Mouse (Mus musculus) mouse trophoblast stem cell (cell line): Measurements from ENCODE around the gene Ttc9c.

Experiments used
- in situ Hi-C, 2 experiments: fragments of 300-500 bp; cut with MseI, MboI; formaldehyde crosslinking; loops; 2 replicates in 1 of 2; 3 replicates in 1 of 2; pipeline ENCODE4 v1.15.1; 2025

The Ttc9c gene

DNA sequence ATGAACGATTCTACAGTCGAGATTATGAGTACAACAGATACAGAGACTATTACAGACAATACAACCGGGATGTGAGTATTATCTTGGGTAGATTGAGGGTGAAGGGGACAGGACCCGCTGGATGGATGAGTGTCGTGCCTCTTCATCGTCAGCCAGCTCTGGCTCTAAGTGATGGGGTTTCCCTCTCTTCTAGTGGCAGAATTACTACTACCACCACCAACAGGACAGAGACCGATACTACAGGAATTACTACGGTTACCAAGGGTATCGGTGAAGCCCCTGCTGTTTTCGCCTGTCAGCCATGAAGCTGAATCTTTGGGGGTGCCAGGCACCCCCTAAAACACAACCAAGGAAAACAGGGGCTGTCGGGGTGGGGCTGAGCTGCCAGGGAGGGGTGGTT lies 12.1 kb upstream of the Ttc9c start:
- in situ Hi-C loops = no loop called here

DNA sequence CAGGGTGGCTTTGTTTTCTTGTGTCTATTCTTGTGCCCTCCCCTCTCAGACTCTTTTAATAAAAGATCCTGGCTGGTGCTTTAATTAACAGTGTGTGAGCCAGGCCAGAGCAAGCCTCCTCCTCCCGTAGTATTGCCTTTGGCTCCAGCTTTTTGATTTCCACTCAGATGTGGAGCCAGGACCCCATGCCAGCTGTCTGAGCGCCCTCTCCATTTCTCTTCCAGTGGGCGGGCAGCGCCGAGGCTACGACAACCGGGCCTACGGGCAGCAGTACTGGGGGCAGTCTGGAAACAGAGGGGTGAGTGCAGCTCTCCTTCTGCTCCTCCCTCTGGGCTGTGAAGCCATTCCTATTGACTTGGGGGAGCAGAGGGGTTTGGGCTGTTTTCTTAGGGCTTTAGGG lies 11.5 kb upstream of the Ttc9c start:
- in situ Hi-C loops = no loop called here

DNA sequence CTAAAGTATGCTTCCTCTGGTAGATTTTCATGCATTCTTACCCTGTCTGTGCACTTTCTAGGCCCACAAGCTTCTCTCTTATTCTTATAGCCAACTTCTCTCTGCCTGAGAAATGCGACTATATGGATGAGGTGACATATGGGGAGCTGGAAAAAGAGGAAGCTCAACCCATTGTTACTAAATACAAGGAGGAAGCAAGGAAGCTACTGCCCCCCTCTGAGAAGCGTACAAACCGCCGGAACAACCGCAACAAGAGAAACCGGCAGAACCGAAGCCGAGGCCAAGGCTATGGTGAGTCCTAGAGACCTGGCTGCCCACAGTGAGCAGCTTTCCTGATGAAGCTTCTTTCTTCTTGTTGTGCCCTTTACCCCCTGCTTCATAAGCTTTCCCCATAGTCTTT lies 10.5 kb upstream of the Ttc9c start, which contains the start of gene AC129217.1:
Gene AC129217.1, plus strand, starts transcription at position 114 of the 400 bp plus-strand sequence.
- in situ Hi-C loops = no loop called here

DNA sequence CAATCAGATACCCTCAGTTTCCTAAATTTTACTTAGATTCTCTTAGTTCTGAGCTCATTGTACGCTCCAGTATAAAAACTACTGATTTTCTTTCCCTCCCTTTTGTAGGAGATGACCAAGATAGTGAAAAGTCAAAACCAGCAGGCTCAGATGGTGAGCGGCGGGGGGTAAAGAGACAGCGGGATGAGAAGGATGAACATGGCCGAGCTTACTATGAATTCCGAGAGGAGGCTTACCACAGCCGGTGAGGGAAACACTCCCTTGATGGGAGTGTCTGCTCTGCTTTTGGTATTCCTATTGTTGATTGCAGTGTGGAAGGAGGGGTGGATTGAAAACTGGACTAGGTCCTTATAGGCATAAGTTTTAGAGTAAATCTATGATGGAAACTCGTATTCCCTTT lies 3.6 kb upstream of the Ttc9c start:
- in situ Hi-C loops = no loop called here

DNA sequence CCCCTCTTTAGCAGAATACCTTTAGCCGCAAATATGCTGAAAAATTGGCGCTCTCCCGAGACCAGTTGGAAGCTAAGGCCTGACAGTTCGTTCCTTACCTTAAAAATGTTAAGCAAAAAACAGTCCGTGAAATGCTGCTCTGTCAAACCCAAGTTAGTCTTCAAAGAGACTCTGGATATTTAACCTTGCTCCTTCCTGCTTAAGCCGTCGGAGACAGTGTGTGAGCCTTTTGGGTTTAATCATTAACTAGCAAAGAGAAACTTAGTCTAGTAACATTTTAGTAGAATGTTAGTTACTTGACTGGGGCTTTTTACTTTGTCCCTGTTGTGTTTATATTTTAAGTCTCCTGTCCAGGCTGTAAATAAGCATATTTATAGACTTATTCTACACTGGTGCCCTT lies 2.0 kb upstream of the Ttc9c start:
- in situ Hi-C loops = no loop called here

DNA sequence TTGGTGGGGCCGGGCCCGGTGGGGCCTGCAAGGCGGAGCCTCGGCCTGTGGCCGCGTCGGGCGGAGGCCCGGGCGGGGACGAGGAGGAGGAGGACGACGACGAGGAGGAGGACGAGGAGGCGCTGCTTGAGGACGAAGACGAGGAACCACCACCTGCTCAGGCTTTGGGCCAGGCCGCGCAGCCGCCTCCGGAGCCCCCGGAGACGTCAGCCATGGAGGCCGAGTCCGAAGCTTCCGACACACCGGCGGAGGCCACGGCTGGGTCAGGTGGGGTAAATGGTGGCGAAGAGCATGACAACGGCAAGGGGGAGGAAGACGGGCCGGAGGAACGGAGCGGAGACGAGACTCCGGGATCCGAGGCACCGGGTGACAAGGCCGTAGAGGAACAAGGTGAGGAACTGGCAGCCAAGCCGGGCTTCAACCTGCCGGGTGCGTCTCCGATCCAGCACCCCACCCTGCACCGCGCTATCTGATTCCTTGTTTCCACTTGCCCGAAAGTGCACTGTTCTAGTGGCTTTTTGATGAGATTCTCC lies 1.4 kb upstream of the Ttc9c start:
- in situ Hi-C loops = no loop called here

DNA sequence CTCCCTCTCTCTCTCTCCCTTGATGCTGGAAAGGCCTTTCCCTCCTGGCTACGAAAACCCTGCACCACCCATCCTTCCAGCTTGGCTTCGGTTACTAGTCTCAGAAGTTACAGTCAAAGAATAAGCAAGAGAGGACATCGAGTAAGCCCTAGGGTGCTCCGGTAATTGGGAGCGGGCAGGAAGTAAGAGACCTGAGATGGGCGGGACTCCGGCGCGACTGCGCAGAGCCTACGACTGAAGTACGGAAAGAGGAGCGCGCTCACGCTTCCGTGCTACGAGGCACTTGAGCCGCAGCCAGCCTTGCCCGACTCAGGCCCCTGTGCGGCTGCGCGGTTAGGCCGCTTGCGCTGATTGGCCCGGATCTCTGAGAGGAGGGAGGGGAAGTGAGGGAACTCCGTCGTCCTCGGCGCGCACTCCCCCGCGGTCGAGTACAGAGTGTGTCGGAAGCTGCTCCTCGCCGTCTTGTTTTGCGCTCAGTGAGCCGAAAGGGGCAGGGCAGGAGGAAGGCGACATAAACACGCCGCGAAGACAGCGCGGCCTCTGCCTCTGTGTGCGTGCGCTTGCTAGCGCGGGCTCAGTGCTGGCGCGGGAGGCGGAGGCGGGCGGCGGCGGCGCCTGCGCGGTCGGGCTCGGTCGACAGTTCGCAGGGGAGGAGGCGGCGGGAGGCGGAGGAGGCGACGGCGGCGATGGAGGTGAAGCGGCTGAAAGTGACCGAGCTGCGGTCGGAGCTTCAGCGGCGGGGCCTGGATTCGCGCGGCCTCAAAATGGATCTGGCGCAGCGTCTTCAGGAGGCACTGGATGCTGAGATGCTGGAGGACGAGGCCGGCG lies 677 bp upstream of the Ttc9c start, which contains the start of gene Hnrnpul2:
Gene Hnrnpul2, plus strand, starts transcription at position 415 of the 828 bp plus-strand sequence.
- in situ Hi-C loops = no loop called here

DNA sequence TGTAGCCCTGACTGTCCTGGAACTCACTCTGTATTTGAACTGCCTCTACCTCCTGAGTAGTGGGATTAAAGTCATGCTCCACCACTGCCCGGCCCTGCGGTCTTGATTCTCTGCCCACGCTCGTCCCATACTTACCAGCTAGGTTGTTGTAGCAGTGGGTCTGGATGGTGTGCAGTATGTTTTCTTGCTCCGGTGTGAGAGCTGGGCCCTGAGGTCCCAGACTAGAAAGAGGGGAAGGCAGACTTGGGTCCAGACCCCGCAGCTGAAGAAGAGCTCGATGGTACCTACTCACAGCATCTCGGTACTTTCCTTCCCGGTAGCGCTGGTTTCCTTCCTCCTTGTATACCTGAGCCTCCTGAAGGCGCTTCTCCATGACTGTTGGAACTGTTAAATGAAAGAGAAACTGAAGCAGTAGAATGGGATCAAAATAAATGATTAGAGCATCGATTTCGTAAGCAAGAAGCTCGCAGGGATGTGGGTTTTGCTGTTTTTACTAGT lies 783 bp downstream of the Ttc9c start:
- in situ Hi-C loops = no loop called here

DNA sequence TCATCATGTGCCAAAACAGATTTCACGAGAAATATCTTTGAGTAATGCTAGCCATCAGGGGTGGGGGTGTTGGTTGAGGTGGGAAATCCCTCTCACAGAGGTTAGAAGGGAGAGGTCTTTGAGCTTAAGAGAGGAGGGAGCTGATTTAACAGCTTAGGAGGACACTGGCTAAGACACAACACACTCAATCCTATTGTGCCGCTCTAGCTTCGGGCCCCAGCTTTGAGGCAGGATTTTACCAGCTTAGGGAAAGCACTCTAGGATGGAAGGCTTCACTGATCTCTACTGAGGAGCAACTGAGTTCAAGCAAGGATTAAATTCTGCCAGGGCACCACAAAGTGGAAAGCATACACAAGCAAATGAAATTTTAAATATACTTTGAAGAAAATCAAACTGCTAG lies 2.1 kb downstream of the Ttc9c start:
- in situ Hi-C loops = no loop called here

DNA sequence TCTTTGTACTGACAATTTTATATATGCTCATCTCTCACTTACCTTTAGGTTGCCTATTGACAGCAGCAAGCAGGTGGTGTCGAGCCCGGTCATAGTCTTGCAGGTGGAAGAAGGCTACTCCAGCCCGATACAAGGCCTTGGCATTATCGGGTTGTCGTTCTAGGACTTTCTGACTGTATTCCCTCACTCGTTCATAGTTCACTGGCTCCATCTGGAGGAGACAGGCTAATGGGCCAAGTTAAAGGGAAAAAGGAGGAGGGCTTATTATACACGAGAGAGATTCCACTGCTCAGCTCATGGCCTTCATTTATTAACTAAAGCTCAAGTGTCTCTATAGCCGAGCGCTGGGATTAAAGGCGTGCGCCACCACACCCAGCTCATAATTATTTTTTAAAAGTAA lies 3.3 kb downstream of the Ttc9c start:
- in situ Hi-C loops = no loop called here

DNA sequence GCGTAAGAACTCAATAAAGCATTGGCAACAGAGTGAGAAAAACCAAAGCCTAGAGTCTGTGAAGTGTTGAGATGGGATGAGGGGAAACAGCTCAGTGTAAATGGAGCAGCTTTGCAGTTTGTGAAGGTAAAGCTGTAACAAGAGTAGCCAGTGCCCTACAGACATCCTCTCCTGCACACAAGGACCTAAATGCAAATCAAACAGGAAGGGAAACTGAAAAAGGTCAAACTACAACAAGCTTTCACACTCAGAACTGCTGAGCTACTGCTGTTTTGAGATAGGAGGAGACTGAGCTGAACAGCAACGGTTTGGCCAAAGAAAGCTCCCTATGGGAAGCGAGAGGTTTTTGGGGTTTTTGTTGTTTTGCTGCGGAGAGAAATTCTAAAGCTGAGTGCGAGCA lies 12.3 kb downstream of the Ttc9c start:
- in situ Hi-C loops = no loop called here

DNA sequence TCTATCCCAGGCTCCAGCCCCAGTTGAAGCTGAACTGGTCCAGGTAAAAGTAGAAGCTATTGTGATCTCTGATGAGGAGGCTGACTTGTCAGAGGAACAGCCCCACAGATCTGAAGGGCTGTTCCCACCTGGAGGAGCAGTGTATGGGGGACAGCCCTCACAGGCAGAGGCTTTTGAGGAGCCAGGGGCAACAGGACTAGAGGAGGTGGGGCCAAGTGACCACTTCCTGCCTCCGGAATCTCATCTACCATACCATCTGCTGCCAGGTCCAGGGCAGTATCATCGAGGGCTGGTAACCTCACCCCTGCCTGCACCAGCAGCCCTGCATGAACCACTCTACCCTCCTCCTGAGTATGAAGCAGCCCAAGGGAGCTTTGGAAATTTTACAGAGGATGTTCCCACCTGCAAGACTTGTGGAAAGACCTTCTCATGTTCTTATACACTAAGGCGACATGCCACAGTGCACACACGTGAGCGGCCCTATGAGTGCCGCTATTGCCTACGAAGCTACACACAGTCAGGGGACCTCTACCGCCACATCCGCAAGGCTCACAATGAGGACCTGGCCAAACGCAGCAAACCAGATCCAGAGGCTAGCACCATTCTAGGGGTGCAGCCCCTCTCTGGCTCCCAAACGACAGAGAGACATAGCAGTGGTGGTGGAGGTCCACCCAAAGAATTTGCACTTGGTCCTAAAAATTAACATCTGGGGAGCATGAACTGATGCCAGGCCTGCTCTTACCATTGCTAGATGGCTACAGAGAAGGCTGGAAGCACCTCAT lies 15.1 kb downstream of the Ttc9c start:
- in situ Hi-C loops = no loop called here

DNA sequence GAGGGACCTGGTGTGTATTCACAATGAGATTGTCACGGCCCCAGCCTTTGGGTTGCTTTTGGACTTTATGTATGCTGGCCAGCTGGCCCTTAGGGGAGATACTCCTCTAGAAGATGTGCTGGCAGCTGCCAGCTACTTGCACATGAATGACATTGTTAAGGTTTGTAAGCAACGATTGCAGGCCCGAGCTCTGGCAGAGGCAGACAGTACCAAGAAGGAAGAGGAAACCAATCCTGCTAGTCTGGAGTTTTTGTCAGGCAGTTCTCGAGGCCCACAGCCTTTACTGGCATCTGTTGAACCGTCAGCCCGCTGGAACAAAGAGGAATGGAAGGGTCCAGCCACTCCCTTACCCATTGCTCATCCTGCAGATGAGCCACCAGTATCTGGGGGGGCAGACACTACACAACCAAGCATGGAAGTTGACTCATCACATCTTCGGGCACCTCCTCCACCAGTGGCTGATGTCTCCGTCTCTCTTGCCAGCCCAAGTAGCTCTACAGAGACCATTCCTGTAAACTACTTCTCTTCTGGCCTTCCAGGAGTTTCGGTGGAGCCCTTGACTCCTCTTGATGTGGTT lies 15.8 kb downstream of the Ttc9c start:
- in situ Hi-C loops = no loop called here

DNA sequence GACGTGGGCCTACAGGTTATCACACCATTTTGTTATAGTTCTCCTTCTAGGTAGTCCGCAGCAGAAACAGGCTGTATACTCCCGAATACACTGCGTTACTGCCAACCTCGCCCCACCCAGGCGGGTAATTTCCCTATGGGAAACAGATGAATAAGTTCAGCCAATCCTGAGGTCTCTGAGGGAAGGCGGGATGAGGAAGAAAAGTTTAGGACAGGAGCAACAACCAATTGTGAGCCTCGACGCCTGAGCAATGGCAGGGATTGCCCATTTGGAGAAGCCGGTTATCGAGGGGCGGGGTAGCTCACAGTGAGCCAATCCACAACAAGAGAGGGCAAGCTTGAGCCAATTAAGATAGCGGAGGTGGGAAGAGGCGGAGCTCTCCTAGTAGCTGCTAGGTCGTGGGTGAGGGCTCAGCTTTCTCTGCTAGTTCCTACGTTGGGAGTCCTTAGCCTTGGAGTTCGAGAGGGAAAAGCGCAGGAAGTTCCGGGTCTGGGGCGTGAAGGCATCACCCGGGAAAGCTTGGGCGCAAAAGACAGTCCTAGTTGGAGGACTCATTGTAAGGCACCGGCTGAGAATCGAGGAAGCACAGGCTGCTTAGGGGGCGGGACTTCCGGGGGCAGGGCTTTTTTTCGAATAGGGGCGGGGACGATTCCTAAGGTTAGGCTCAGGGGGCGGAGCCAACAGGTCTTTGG lies 16.9 kb downstream of the Ttc9c start, which contains the start of gene Zbtb3:
Gene Zbtb3, plus strand, starts transcription at position 426 of the 692 bp plus-strand sequence.
- in situ Hi-C loops = no loop called here

DNA sequence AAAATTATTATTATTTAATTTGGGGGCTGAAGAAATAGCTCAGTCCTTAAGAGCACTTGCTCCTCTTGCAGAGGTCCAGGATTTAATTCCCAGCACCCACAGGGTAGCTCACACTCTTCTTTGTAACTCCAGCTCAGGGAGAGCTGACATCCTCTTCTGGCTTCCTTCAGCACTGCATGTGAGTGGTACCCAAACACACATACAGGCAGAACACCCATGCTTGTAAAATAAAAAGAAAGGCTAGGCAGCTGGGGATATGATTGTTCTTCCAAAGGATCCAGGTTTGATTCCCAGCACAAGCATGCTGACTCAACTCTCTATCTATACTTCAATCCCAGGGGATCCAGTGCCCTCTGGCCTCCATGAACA lies 20.2 kb downstream of the Ttc9c start:
- in situ Hi-C loops = no loop called here

DNA sequence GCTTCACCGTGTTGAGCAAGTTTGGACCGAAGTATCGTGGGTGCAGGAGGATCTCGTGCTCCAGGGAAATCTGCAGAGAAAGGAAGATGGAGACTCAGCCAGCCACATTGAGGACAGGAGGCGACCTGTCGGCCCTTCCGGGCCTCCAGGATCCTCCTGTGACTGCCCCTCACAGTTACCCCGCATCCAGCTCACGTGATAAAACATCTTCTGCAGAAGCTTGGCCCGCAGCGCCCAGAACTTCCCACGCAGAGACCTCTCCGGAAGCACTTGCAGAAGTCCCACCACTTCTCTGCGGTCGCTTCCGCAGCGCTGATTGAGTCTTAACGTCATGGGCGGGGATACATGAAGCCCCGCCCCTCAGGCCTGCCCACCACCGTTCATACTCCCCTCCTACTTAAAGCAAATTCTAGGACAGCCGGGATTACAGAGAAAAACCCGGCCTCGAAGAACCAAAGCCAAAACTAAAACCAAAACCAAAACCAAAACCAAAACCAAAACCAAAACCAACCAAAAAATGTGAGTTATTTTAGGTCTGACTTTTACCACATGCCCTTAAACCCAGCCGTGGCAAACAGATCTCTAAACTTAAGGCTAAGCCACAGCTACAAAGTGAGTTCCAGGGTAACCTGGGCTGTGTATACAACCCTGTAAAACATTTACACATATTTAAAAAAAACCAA lies 20.7 kb downstream of the Ttc9c start, which contains the start of gene Polr2g:
Gene Polr2g, minus strand, starts transcription at position 314 of the 683 bp plus-strand sequence.
- in situ Hi-C loops = no loop called here

DNA sequence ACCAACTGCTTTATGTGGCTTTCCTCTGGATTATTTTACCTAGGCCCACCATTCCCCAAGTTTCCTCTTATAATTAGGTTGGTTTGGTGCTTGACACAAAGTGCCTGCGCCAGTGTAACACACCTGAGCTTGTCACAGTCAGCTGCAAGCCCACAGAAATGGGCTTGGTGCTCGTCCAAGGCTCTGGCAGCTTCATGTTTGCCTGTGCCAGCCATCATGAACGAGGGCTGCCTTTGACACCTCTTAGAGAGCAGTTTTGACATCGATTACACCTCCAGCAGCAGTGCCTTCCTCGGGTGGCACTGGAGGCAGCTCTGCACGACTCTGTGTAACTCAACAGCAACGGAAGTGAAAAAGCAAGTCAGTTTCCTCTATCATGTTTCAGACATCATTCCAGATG lies 29.0 kb downstream of the Ttc9c start:
- in situ Hi-C loops = no loop called here

DNA sequence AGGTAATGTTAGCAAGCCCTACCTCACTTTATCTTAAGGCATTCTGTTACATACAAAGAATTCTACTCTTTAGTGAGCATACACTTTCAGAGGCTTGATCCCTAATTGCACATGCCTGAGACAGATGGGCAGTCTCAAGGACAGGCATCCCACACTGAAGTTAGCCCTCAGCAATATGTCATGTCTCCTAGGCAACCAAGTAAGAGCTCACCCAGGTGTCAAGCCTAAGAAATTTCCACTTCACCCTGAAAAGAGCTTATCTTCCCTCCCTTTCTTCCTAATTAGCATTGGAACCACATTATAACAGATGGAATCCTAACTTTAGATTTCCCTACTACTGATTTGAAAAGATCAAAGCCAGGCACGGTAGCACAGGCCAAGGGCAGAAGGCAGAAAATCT lies 30.0 kb downstream of the Ttc9c start:
- in situ Hi-C loops = no loop called here

DNA sequence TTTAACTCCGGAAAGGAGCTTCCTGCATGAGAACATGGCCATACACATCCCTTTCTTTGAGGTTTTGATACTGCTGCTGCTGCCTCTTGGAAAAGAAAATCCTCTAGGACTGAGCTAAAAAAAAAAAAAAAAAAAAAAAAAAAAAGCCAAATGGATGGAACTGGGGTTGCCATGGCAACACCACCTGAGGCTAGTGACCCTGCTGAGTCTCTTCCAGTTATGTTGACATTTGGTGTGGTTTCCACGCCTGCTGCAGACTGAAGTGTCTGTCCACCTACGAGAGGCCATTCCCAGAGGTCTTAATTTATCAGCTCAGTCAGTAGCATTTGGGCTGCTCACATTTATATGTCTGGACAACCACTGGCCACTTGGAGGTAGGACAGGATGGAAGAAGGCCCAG lies 30.6 kb downstream of the Ttc9c start:
- in situ Hi-C loops = no loop called here

DNA sequence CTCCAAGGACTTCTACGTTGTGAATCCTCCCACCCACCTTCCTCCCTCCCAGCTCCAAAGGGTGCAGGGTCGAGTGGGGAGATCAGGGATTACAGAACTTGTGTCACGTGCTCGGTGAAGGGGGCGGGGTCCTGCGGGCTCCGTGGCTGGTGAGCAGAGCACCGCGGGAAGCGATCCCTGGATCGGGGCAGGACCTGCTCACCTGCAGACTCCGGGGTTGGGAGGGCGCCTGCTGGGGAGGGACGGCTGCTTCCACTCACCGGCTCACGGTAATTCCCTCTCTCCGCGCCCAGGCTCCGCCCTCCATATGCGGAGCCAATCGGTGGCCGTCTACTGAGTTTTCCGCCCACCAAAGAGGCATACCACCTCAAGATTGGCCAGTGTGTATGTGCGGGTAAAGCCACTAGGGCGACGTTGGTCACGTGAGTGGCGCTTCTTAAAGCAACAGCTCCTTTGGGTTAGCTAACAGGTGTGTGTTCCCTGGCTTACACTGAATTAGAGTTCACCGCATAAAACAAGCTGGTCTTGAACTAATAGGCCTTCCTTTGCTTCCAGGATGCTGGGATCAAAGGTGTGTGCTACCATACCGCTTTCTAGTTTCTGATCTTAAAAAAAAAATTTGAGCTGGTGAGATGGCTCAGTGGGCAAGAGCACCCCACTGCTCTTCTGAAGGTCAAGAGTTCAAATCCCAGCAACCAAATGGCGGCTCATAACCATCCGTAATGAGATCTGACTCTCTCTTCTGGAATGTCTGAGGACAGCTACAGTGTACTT lies 32.9 kb downstream of the Ttc9c start, which contains the start of gene Taf6l:
Gene Taf6l, minus strand, starts transcription at position 410 of the 774 bp plus-strand sequence.
- in situ Hi-C loops = no loop called here
